In the genomic region with DNA sequence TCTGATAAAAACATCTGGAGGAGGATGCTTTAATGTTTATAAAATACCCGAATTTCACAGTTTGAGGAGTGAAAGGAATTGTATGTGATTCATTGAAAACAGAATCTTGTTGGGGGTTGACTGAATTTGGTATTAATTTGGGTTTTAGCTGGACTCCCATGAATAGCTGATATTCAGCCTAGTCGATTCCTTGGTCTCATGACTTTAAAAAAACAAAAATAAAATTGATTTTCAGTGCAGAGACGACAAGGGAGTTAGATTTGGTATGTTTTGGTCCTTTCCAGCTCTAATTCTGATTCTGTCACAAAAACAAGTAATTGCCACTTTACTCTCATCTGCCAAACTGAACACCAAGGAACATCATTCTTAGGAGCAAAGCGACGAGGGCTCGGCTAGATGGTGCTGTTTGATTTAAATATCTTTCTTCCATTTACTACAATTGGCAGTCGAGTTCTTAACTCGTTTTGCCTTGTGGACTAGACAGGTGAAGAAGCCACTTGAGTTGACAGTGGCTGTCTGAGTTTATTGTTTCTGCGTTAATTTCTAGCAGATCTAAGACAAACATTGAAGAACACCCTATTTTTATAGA, we compare ENCODE assay signal across 8 mouse cellular contexts. TPM values are rescaled to one million over a fixed set of nuclear protein-coding genes. Genes with fewer than 3 reads are reported as not detected.
DNase-seq lines count a peak whose midpoint lies in the region; ATAC-seq and TF ChIP-seq lines count a peak whose summit lies in the region.

No protein-coding gene starts in this region.

- H3K4me2 ChIP-seq in forebrain, embryonic 16.5 days (ENCODE audit: low read length), result peak overlapping the region; percentile 84
- H3K4me2 ChIP-seq in midbrain, embryonic 13.5 days (replicated peaks), result peak overlapping the region; percentile 87

- peak overlapping the region; percentile 16 for H3K4me3 ChIP-seq in forebrain, embryonic 16.5 days (replicated peaks; ENCODE audit: low read length)
- peak overlapping the region; percentile 77; the same call in 1 of the 2 replicates for H3K4me3 ChIP-seq in layer of hippocampus, adult 2 months
- peak overlapping the region; percentile 98 for H3K4me3 ChIP-seq in midbrain, embryonic 13.5 days (replicated peaks)

- peak; percentile 72 for TF ChIP-seq CTCF in layer of hippocampus, adult 2 months (conservative IDR thresholded peaks at IDR 0.05)

- no peak overlapping the region for H3K9ac ChIP-seq in forebrain, embryonic 16.5 days (replicated peaks; ENCODE audit: low read depth, low read length)
- H3K9ac ChIP-seq in midbrain, embryonic 13.5 days (replicated peaks), result peak overlapping the region; percentile 7; the same call in 1 of the 2 replicates

- ATAC-seq in forebrain, embryonic 16.5 days, result no peak
- ATAC-seq in midbrain, embryonic 13.5 days, result no peak
- ATAC-seq in megakaryocyte-erythroid progenitor cell, adult 5-6 weeks (replicated peaks; ENCODE audit: low FRiP score, low TSS enrichment, poor library complexity, severe bottlenecking), result no peak

- H3K27ac ChIP-seq in forebrain, embryonic 16.5 days (ENCODE audit: low read length), result no peak overlapping the region
- H3K27ac ChIP-seq in layer of hippocampus, adult 2 months, result peak overlapping the region; percentile 86
- no peak overlapping the region for H3K27ac ChIP-seq in midbrain, embryonic 13.5 days

- peak; percentile 20 for DNase-seq in gastrocnemius, adult 18-20 months (ENCODE audit: low spot score)
- DNase-seq in gastrocnemius, adult 8-10 months (ENCODE audit: low spot score in 2 of 2), result no peak
- DNase-seq in brain, adult 2 months (ENCODE audit: low read depth, low spot score), result peak; percentile 86
- DNase-seq in layer of hippocampus, adult 2 months (ENCODE audit: low spot score in 2 of 2), result peak; percentile 31 to 49
- peak; percentile 41 to 47 for DNase-seq in thymus, postnatal 36 days

- no peaks in the 10 kb centered on the region for H3K36me3 ChIP-seq in forebrain, embryonic 16.5 days (ENCODE audit: control insufficient read depth, insufficient read depth)
- no peaks in the 10 kb centered on the region for H3K36me3 ChIP-seq in midbrain, embryonic 13.5 days

- H3K4me1 ChIP-seq in forebrain, embryonic 16.5 days (replicated peaks; ENCODE audit: control insufficient read depth, insufficient read depth, low read length), result peaks cover 19% of the 10 kb centered on the region
- H3K4me1 ChIP-seq in midbrain, embryonic 13.5 days (replicated peaks), result peaks cover 34% of the 10 kb centered on the region

- H3K9me3 ChIP-seq in forebrain, embryonic 16.5 days (ENCODE audit: control insufficient read depth, low read length), result no peaks in the 10 kb centered on the region
- no peaks in the 10 kb centered on the region for H3K9me3 ChIP-seq in midbrain, embryonic 13.5 days

- 10% methylated on average over 9 of the region's 9 CpGs for WGBS in forebrain, embryonic 16.5 days
- WGBS in midbrain, embryonic 13.5 days, result 15% methylated on average over 9 of the region's 9 CpGs

- no peaks in the 10 kb centered on the region for H3K27me3 ChIP-seq in forebrain, embryonic 16.5 days (replicated peaks; ENCODE audit: control insufficient read depth, insufficient read depth, low read length)
- H3K27me3 ChIP-seq in midbrain, embryonic 13.5 days, result no peaks in the 10 kb centered on the region

RNA-seq across cellular contexts. Expression of a gene that starts 2.9 kb away (rescaled TPM):
- 10 to 100 TPM; 21.3 to 23.4 TPM for total RNA-seq in gastrocnemius, adult 18-20 months (2021)
- total RNA-seq in gastrocnemius, adult 8-10 months (2022), result 10 to 100 TPM; 15.5 to 21.7 (median 17.8) TPM
- polyA plus RNA-seq in forebrain, embryonic 16.5 days (2015; fragmentation: Nextera tagmentation; extraction: Ambion mirVana), result 394 and 412 TPM in 2 replicates
- total RNA-seq in layer of hippocampus, adult 2 months (2021), result 100 to 1,000 TPM; 128 to 131 TPM
- polyA plus RNA-seq in midbrain, embryonic 13.5 days (2015; fragmentation: Nextera tagmentation; extraction: Ambion mirVana), result 225 and 231 TPM in 2 replicates
- total RNA-seq in megakaryocyte-erythroid progenitor cell, adult 5-6 weeks (2014; fragmentation: Nextera tagmentation), result 92.6 and 94.0 TPM in 2 replicates
- total RNA-seq in megakaryocyte-erythroid progenitor cell, adult 5-6 weeks (2017), result 42.8 and 75.8 TPM in 2 replicates

Comparison
In these comparisons a context has a peak if more than half of its experiments do, and no peak if none do; other contexts are left out.
1. DNase-seq: peak in gastrocnemius, adult 18-20 months (single experiment), brain, adult 2 months (single experiment), layer of hippocampus, adult 2 months (2 of 2) and thymus, postnatal 36 days (2 of 2); none in gastrocnemius, adult 8-10 months (0 of 2).
2. H3K4me3 ChIP-seq: peak in every context shown above with its lines; median percentile 98 in midbrain, embryonic 13.5 days; 77 in layer of hippocampus, adult 2 months; 16 in forebrain, embryonic 16.5 days.